Mouse (Mus musculus) yolk sac, embryonic 10.5 days (tissue): ENCODE measurements at regions not wholly inside any gene's neighbourhood (a gene's known extent, or its start where the extent isn't known, plus 50 kb on each side); places are given as distances from the start of the nearest gene placed in this dataset.
A peak's percentile ranks its signal among the peaks of the same experiment; 100 is the strongest.

Source experiments
- DNase-seq: peaks from one replicate; pipeline ENCODE4 v3.0.0-alpha.2; 2017; ENCODE audit warnings: low spot score

GRCm38 (mm10) chrX:105346420-105346819, 153.2 kb upstream of the Cypt2 start:
- no peak for DNase-seq

DNA sequence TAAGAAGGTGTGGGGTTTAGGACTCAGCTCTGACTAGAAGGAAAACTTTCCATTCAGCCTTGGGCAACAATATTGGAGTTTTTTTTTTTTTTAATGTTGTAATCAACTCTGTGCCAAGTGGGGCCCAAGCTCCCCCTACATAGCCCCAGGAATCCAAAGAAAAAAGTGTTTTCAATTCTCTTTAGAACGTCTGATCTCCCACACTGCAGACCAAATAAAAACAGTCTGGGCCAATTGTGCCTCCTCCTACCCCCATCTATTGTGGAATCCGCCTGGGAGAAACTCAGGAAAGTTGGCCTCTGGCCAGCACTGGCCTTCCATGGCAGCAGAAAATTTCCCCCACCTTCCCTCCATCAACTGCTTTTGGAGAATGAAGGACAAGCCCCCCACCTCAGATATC, 133.3 kb upstream of the Cypt2 start:
- DNase-seq: no peak

DNA sequence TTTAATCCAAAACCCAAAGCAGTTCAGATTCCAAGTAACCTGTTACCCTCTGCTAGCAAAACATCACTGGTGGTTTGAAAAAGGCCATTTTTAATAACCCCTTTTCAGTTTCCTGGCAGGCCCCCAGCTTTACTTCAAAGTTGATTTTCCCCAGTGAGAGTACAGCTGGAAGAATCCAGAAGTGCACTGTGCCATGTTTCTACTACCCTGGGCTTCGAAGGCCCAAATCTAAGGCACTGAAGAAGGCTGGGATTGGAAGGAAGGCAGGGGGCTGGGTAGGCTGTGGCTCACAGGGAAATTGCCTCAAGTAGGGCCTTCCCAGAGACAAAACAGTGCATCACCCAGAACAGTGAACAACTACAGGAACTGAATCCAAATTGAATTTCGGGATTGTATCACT, 131.6 kb upstream of the Cypt2 start:
- no peak for DNase-seq

DNA sequence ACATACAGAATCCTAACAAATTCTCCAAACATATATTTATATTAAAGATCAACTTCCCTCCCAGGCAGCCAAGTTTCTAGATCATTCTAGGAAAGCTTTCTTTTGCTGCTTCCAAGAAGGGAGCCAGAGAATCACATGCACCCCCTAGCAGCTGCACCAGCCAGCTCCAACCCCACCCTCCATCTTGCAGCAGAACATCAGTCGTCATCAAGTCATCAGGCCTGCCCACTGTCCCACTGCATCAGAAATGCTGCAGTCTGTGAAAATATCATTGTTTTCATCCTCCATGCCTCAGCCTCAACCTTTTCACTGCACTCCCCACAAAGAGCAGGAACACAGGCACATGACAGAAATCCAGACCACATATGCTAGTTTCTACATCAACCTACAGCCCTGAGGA, 109.1 kb upstream of the Cypt2 start:
- DNase-seq: no peak

GRCm38 (mm10) chrX:105391029-105391428, 108.5 kb upstream of the Cypt2 start:
- no peak for DNase-seq

GRCm38 (mm10) chrX:105391680-105392462, 107.7 kb upstream of the Cypt2 start:
- peak; percentile 16 for DNase-seq

DNA sequence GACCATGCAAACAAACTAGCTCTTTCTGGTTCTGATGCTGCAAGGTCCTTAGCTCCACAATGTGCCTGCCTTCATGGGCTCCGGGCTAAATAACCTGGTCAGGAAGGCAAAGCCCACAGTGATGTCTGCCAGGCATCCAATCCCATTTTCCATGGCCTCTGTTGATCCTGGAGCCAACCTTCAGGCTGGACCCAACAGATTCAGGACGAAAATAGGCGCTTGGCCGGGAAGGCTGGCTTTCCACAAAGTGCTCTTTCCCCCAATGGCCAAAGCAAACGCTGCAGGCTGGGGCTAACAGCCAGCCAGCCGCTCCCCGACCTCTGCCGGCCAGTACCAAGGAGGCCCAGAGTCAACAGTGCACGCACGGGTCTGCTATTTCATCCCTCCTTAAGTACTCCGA, 106.3 kb upstream of the Cypt2 start:
- no peak for DNase-seq

DNA sequence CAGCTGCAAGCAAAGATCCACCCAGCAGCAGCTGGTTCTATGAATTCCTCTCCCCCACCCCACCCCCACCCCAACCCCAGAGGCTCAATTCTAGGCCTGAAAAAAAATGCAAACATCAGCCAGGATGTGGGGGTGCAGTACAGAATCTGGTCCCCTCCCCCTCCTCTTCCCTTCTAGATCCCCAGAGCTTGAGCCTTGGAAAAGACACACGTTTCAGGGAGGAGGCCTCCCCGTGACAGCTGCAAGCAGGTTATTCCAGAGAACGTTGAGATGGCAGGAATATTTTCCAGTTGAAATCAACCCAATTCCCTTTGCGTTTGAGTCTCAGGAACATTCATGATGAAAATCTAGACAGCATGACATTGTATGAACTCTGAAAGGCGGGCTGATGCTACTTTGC, 86.2 kb upstream of the Cypt2 start:
- DNase-seq: no peak

- DNase-seq: no peak
Observed at GRCm38 (mm10) chrX:105420976-105421375, 78.6 kb upstream of the Cypt2 start.
